Mouse (Mus musculus) kidney, postnatal 14 days (tissue): Measurements from ENCODE around the gene Mfsd11.

Experiments
- DNase-seq: peaks from one replicate; pipeline ENCODE4 v3.0.0; 2022; ENCODE audit warnings: mixed read lengths

Mfsd11 gene

DNA sequence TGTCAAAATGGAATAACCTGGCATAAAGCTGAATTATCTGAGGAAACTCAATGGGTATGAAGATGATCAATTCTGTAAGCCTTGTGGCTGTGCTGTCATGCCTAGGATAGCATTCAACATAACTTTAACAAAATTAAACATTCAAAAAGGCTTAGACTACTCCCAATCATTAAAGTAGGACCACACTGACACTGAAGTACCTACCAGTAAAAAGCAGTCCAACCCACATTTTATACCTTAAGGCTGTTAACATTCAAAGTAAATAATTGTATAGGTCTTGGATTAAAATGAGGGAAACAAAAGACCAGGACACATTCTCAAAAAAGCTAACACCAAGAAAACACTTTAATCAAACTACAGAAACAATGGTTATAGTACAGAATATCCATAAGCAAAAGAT is 2.7 kb upstream of the Mfsd11 start:
- no peak for DNase-seq

DNA sequence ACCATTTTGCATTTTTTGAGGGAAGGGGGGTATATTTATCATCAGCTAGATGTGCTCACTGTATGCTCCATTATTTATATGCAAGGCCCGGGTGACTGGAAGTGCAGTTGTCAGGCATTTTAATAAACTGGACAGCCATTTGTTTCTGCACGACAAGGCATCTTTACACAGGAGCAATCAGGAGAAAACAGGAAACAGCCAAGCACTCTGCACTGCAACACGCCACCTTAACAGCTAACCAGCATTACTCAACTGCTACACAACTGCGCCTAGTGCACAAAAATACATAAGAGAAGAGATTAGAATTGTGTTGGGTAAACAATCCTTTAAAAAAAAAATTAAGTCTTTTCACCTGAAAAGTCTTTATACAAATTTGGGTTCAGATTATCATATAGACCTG is 2.2 kb upstream of the Mfsd11 start:
- DNase-seq = no peak

DNA sequence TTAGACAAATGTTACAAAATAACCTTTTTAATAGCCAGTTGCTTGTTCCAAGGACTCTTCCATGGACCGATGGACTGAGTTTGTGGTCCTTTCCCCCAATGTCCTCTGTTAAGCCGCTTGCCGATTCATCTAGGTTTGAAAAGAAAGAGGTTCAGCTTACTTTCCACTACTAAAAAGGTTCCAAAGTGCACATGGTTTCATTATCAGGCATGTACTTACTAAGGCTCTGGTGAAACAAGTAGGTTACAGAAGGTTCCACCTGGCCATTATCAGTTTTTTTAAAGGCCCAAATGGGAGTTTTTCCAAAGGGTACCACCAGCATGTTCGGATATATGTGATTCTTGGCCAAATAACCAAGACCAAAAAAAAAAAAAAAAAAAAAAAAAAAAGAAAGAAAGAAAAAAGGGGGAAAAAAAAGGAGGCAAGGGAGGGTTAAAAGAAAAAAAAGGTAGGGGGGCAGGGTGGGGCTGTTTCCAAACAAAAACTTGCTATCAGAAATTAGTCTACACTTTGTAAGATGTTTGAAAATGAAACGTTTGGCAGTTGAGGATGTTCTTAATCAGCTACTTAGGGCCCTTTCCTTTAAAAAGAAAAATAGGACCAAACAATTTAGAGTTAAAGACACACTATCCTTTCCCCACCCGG is 1.3 kb upstream of the Mfsd11 start:
- DNase-seq = no peak

DNA sequence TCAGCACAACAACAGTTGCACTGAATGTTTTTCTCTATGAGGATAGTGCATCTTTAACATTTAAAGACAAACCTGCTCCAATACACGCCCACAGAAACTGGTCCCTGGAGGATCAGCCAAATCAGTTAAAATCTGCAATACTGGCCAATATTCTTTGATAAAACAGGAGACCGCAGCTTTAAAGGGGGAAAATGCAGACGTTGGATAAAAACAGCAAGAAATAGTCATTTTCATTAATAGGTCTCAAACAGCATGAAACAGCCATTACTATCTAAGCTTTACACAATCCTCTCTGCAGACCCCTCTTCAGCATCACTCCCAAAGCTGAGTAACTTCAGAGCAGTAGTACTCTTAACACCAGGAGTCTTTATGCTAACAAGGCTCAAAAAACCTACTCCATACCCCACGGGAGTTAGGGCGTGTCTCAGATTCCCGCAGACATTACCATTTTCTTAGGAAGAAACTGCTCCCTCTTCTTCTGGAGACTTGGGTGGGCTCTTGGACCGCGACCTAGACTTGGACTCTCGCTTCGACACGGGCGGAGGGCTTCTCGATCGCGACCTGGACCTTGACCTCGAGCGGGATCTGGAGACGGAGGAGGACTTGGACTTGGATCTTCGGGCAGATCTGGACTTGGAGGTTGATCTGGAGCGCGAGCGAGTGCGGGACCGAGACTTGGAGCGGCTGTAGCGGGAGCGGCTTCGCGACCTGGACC is 507 bp upstream of the Mfsd11 start:
- DNase-seq = no peak

DNA sequence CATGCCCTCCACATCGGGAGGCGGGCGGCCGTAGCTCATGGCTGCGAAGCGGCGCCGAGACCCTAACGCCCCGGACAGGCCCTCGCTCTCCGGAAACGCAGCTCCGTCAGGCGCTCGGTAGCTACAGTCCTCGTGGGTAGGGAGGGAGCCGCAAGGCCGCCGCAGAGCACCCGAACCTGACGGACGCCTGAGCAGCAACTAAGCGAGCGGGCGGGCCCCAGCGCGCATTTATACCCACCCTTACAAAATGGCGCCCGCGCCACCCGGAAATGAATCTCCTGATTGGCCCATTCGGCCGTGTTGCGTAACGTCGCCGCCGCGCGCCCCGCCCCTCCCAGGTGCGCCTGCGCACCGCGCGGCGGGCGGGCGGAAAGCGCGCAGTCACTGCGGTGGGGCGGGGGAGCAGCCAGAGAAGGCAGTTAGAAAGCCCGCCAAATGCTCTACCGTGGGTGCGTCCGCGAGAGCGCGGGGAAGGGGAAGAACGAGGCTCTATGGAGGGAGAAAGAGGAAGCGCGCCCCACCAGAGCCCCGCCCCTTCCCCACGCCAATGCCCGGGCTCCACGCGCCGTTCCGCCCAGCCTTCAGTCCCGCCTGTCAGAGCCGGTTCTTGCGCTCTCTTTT is 761 bp downstream of the Mfsd11 start, which contains the start of gene Srsf2:
TSS of gene Srsf2 (minus strand) at position 204 of the 621 bp plus-strand sequence.
- peak; percentile 97 for DNase-seq

DNA sequence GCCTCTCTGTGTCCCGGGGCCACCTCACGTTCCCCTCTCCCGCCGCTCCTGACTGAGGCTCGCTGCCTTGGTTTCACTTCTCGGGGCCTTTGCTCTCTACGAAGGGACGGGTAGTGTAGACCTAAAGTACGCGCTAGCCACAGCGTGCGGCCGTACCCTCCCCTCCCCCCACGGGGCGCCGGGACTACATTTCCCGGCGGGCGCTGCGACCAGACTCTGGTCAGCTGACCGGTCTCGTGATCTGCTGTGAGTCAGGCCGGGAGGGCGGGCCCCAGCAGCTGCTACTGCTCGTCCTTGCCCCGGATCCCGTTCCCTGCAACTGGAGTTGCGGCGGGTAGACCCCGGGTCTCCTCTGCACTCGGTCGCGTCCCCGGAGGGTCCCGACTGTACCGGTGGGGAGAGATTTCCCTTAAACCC is 1.3 kb downstream of the Mfsd11 start:
- DNase-seq = peak; percentile 98

DNA sequence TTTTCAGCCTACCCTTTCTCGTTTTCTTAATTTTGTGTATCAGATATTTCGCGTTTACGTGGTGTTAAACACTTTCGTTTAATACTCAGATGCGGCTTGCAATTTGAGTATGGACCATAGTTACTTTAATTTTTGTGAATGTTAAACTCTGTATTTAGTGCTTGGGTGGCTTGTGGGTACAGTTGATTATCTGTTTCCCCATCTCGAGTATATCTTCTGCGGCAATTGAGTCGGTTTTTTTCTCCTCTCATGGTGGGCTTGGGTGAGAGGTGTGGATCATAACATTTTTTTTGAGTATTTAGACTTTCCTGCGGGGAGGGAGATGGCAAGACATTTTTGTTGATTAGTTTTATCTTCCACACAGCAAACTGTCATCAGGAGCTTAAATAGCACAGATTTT is 2.0 kb downstream of the Mfsd11 start:
- no peak for DNase-seq

DNA sequence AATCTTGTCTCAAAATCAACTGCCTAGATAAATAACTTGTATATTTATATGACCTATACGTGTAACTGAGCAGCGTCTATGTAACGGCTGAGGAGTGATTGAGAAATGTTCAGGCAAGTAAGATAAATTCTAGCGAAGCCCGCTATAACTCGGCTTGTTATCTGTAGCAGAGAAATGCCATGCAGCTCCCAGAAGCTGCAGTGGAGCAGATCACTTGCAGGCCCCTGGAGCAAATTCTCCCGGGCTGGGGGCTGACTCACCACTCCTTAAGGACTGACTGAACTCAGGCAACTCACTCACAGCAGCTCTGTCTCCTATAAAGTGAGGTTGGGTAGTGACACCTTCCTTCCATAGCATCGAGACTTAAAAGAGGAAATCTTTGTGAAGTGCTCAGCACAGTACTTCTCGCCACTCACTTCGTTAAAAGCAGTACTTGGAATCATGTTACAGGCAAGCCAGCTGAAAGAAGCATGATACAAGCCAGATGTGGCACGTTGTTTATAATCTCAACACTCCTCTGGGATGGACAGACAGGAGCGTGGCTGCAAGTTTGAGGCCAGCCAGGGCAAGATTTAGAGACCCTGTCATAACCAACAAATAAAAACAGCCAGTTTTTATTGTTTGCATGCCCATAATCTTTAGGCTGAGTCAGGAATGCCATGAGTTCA is 5.1 kb downstream of the Mfsd11 start:
- no peak for DNase-seq

DNA sequence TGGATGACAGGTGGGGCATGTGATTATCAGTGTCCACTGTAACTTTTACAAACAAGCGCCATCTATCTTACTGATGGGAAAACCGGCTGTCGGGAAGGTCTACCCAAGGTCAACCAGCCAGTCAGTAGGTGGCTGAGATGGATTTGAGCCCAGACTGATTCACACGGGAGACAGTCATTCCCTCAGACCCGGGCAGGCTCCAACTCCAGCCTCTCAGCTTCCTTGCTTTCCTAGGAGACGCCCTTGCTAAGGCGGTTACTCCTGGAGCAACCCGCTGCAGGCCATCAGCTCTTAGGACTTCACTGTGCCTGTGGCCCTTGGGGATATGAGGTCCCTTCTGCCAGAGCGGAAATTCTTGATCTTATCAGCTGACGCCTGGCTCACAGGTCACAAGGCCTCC is 12.2 kb downstream of the Mfsd11 start:
- no peak for DNase-seq

DNA sequence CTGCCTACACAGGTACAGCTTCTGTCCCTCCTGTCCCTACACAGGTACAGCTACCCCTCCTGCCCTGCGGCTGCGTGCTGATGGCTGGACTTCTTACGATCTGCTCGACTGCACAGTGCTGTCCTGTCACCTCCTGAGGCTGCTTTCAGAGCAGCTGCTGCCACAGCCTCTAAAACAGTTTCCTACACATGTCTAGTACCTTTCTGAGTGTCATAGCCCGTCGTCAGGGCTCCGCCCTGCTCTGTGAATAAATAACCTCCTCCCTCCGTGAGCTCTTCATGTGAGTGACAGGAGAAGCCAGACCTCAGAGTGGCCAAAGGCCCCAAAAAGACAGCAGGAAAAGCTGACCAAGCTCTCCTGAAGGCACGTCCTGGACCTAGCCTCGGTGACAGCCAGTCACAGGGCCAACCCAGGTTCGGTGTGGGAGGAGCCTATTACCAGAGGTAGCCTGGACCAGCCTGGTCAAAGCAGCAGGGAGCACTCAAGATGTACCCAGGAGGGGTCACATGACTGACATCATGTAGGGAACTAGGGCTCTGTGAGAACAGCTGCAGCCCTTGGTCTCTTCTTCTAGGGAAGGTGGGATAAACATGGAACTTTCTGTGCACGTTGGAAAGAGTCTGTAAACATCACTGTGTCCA is 13.8 kb downstream of the Mfsd11 start:
- DNase-seq = no peak

DNA sequence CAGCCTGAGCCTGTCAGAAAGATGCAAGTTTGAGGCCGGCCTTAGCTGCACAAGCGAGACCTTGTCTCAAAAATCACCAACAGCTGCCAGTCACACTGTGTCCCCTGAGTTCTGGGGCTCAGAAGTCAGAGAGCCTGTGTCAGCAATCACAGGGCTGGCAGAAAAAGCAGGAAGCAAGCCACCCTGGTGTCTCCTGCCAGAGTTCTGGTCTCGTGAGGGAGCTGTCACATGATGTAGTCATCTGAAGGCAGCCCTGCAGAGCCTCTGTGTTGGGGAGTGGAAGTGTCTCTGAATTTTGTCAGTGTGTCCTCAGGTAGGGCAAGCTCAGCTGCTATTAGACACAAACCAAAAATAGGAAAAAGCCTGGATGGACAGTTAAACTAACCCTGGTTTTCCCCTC is 15.9 kb downstream of the Mfsd11 start:
- DNase-seq = peak; percentile 52

DNA sequence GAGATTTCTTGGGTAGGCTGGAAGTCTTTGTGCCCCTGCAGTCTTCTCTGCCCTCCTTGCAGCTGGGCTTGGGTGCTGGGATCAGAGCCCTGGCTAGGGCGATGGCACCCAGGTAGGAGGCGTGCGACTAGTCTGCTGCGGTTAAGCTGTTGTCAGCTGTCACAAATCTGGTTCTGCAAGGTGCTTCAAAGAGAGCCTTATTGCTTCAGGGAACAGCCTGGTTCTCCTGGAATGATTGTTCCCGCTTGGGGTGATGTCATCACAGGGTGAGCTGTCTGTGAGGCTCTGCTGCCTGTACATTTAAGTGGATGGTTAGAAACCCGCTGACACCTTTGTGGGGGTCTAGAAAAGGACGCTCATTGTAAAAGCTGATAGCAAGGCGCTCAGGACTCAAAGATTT is 17.0 kb downstream of the Mfsd11 start:
- no peak for DNase-seq

DNA sequence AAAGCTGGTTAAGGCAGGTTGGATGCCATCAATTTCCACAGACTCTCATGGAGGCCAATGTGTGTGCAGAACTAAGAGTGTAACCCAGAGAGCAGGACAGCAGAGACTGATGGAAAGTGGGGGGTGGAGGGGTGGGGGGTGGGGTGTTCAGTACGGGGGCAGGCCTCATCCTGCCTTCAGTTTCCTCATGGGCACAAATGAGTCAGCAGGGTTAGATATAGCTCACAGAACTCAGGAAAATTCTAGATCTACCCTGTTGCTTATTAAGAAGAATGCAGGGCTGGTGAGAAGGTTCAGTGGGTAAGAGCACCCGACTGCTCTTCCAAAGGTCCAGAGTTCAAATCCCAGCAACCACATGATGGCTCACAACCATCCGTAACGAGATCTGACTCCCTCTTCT is 17.4 kb downstream of the Mfsd11 start:
- DNase-seq = no peak

DNA sequence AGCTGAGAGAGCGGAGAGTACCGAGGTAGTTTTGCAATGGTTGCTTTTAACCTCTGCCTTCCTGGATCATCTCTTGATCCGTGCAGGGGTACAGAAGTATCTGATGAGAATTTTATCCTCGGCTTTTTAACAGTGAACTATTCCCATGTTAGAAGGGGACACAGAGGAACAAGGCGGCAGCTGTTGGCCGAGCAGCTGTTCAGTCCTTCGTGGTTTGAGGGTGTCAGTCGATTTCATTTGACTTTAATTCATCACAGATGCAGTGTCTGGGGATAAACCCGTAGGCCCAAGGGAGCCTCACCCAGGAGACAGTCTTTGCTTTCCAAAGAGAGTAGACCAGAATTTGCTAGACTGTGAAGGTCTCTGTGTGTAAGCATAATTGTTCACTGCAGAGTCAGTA is 19.3 kb downstream of the Mfsd11 start:
- no peak for DNase-seq

DNA sequence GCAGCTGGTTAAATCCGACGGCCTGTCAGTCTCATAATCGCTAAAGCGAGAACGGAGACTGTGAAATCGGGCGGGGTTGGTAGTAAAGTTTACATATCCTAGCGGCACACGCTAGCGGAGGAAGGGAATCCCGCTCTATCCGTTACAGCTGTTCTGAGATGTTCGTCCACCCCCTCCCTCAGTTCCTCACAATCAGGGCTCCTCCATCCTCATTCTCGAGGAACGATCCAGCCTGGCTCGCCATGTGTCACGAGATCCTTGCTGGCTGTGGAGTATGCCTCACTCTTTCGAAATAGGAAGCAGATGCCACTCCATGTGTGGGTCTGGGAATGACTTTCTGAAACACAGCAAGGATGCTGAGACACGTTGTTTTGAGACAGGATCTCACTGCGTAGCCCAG is 21.7 kb downstream of the Mfsd11 start:
- DNase-seq = no peak

DNA sequence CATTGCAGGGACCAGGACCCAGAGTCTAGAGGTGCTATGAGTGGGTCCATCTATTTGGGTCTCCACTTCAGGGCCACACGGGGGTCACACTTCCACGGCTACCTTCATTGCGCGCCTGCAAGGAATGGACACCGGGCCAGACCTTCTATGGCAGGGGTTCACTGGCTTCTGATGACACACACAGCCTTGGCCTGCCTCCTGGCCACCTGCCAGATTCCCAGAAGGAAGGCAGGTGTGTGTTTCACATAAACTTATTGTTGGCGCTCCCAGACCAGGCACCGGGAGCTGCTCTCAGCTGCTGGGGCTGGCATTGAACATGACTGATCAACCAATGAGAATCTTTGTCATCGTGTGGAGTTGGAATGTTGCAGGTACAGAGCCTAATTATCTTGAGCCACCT is 26.2 kb downstream of the Mfsd11 start:
- no peak for DNase-seq

DNA sequence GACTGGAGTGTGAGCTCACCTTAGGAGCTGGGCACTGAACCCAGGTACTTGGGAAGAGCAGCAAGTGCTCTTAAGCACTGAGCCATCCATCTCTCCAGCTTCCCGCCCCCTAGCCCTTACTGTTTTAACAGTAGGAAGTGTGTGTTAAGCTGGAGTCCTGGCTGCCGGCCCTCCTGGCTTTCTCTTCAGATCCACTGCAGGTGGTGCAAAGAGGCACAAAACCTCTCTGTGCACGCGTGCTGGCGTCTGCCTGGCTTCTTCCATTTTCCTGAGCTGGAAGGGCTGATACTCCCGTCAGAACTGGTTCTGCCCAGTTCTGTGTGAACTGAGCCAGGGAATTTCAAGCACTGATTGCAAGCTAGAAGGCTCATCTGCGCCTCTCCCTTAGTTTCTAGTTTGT is 28.6 kb downstream of the Mfsd11 start:
- DNase-seq = no peak

DNA sequence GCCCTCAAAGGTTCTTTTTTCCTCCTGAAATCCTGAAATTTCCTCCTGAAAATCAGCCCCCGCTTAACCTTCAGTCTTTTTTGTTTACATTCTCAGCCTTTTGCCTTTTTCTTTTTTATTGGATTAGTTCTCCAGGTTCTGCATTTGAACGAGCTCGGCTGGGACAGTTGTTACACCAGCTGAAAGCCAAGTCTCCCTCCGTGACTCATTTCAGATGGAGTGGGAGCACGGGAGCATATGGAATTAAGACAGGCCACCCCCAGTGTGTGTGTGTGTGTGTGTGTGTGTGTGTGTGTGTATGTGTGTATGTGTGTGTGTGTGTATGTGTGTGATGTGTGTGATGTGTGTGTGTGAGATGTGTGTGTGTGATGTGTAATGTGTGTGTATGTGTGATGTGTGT is 29.2 kb downstream of the Mfsd11 start:
- DNase-seq = no peak

DNA sequence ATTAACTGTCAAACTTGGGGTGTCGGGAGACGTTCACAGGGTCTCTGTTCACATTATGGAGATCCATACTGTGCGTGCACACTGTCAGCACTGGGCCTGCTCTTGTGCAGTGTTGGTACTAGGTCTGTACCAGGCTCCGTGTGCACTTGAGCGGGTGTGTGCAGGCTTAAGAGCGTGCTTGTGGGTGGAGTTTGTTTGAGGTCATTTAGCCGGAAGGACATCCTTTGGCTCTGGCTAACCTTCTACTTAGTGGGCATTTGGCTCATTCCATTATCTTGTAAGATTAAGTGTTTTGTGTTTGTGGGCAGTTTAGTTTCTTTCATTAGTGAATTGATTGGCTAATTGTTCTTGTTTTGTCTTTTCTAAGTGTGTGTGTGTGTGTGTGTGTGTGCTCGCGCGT is 30.2 kb downstream of the Mfsd11 start:
- no peak for DNase-seq

DNA sequence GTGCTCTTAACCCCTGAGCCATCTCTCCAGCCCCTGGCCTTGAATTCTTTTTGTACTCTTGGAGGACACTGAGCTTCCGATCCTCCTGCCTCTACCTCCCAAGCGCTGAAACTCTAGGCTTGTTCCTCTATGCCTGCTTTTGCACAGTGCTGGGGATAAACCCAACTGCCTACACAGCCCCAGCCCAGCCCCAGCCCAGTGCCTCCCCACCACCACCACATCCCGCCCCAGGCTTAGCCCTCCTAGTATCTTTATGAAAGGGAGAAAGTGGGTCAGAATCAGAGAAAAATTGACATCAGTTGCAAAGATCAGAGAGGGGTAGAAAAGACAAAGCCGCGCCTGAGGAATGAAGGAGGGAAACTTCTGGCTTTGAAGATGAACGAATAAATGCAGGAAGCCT is 31.8 kb downstream of the Mfsd11 start:
- DNase-seq = no peak

DNA sequence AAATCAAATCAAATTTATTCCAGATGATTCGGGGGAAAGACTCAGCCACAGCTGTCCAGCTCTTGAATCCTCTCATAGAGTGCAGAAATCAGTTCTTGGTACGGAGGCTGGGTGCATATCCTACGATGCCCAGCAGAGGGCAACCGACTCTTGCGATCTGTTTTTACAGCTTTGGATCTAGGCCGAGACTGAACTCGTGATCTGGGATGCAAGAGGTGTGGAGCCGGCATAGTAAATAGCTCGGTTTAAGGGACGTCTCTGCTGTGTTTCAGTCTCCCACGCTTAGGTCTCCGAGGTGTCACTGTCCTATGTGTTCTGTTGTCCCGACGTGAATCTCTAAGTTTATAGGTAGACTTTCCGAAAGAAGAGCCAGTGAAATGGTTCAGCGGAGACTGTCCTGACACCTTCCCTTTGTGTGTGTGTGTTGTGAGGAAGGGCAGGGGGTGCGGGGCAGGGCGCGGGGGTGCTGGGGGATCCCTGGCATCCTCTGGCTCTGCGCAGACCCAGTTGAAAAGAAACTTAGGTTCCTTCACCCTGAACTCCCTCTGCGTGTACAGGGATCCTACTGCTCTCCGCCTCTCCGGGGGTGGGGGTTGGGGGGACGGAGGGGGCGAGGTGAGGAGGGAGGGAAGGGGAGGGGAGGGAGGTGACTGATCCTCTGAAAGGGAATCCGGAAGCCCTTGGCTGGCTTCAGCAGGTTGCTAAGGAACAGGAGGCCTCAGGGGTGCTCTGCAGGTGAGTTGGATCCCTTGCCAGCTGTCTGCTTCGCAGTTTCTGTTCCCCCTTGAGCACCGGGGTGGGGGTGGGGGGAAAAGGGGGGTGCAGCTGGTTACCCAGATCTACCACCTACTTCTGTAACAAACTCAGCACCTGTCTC is 33.3 kb downstream of the Mfsd11 start:
- DNase-seq = peak; percentile 89

DNA sequence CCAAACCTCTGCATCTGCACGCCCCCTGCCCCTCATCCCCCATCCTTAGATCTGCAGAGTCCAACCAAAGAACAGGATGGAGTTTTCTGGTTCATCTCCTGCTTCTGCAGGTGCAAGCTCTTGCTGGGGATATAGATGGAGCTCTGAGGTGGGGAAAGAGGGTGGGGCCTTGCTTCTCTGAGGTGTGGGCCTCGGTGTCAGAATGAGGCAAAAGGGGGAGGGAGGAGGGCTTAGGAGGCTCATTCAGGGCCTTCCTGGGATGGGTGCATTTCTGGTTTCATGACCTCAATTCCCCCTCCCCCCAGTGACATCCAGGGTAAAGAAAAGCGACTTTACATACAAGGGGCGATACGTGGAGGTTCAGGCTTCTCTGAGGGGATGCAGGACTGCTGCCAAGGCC is 34.9 kb downstream of the Mfsd11 start:
- DNase-seq = no peak
